Mouse (Mus musculus) spleen, postnatal 10 days (tissue): ENCODE measurements around the gene Apol6.
"Not testable (repeated sequence)": the region's sequence is repeated elsewhere in the genome, so short reads cannot be mapped to it uniquely, and the experiment has no call there.

ENCODE experiments used
- DNase-seq, 2 experiments: peaks; one replicate each; pipeline ENCODE4 v3.0.0; 2021 to 2022; ENCODE audit warnings: low spot score in 2 of 2

Apol6 gene

GRCm38 (mm10) chr15:77031271-77031670, 13.3 kb upstream of the Apol6 start:
- no peak for DNase-seq

GRCm38 (mm10) chr15:77034526-77034925, 10.0 kb upstream of the Apol6 start:
- no peak for DNase-seq

GRCm38 (mm10) chr15:77035643-77036042, 8.9 kb upstream of the Apol6 start:
- DNase-seq, result no peak

GRCm38 (mm10) chr15:77036320-77036988, 8.1 kb upstream of the Apol6 start:
- DNase-seq, result no peak

- no peak for DNase-seq
Measured at GRCm38 (mm10) chr15:77036989-77037277, 7.6 kb upstream of the Apol6 start.

- no peak for DNase-seq
Measured at GRCm38 (mm10) chr15:77037278-77038161, 7.0 kb upstream of the Apol6 start.

- DNase-seq, result no peak
Measured at GRCm38 (mm10) chr15:77039211-77039700, 5.3 kb upstream of the Apol6 start.

- DNase-seq, result no peak
Measured at GRCm38 (mm10) chr15:77040784-77041183, 3.7 kb upstream of the Apol6 start.

GRCm38 (mm10) chr15:77045609-77046008, 1.1 kb downstream of the Apol6 start:
- no peak for DNase-seq

GRCm38 (mm10) chr15:77050570-77050969, 6.0 kb downstream of the Apol6 start, which contains the start of gene Mb:
Gene Mb, minus strand, starts transcription at chr15:77050670.
- DNase-seq, result no peak

GRCm38 (mm10) chr15:77052176-77052575, 7.6 kb downstream of the Apol6 start:
- no peak for DNase-seq

GRCm38 (mm10) chr15:77053021-77053420, 8.5 kb downstream of the Apol6 start:
- DNase-seq, result no peak

GRCm38 (mm10) chr15:77054611-77055175, 10.2 kb downstream of the Apol6 start:
- DNase-seq, result no peak

- DNase-seq, result no peak
Measured at GRCm38 (mm10) chr15:77056001-77056790, 11.7 kb downstream of the Apol6 start.

- DNase-seq, result no peak
Measured at GRCm38 (mm10) chr15:77056791-77057051, 12.2 kb downstream of the Apol6 start.

GRCm38 (mm10) chr15:77058566-77058965, 14.0 kb downstream of the Apol6 start:
- DNase-seq, result no peak

GRCm38 (mm10) chr15:77059416-77059815, 14.9 kb downstream of the Apol6 start:
- not testable (repeated sequence) for DNase-seq

- DNase-seq, result no peak
Measured at GRCm38 (mm10) chr15:77062746-77063145, 18.2 kb downstream of the Apol6 start.

- no peak for DNase-seq
Measured at GRCm38 (mm10) chr15:77065259-77065852, 20.8 kb downstream of the Apol6 start.

- DNase-seq, result no peak
Measured at GRCm38 (mm10) chr15:77066233-77066632, 21.7 kb downstream of the Apol6 start.

GRCm38 (mm10) chr15:77068439-77068861, 23.9 kb downstream of the Apol6 start:
- DNase-seq, result no peak

GRCm38 (mm10) chr15:77069019-77069418, 24.5 kb downstream of the Apol6 start:
- no peak for DNase-seq
